Mouse (Mus musculus) neural tube, embryonic 12.5 days (tissue): Measurements from ENCODE around the gene Hand2. TPM values are rescaled to one million over a fixed set of nuclear protein-coding genes. Genes with fewer than 3 reads are reported as not detected.

ENCODE experiments used
- polyA plus RNA-seq: library from polyadenylated mRNA; unstranded; fragments of >200 nt; fragmentation: Nextera tagmentation; extraction: Ambion mirVana; gene quantifications from 2 replicates; pipeline ENCODE4 v1.2.1, GENCODE M21; 2016

Gene Hand2
- polyA plus RNA-seq, 1 experiment from 2014 or later: 0.13 TPM

Other genes with a start within 250 kb of the Hand2 start
- 2.0 and 2.1 TPM in 2 replicates for gene Scrg1, start 134.9 kb downstream of the Hand2 start, polyA plus RNA-seq
- 101 and 105 TPM in 2 replicates for gene Sap30, start 166.9 kb downstream of the Hand2 start, polyA plus RNA-seq
- 387 and 409 TPM in 2 replicates for gene Hmgb2, start 190.9 kb downstream of the Hand2 start, polyA plus RNA-seq